Mouse (Mus musculus): ENCODE data around the gene Pycr1.
A peak's percentile ranks its signal among the peaks of the same experiment; 100 is the strongest.

Gene Pycr1

GRCm38 (mm10) chr11:120625152-120625775, 18.3 kb downstream of the Pycr1 start, which contains the start of gene Sirt7:
Gene Sirt7 (minus strand): TSS chr11:120625240.
- no peak for DNase-seq

GRCm38 (mm10) chr11:120624680-120625111, 18.9 kb downstream of the Pycr1 start:
- peak; percentile 90 to 92 for DNase-seq

- DNase-seq, result peak; percentile 76 to 81
These were observed 19.4 kb downstream of the Pycr1 start for GRCm38 (mm10) chr11:120623961-120624679.

GRCm38 (mm10) chr11:120622805-120623204, 20.8 kb downstream of the Pycr1 start:
- DNase-seq, result no peak

GRCm38 (mm10) chr11:120620195-120620594, 23.4 kb downstream of the Pycr1 start:
- DNase-seq, result no peak

GRCm38 (mm10) chr11:120618619-120619535, 24.7 kb downstream of the Pycr1 start:
- DNase-seq, result no peak

GRCm38 (mm10) chr11:120617519-120618112, 26.0 kb downstream of the Pycr1 start, which contains the start of gene Pcyt2:
Gene Pcyt2 (minus strand): TSS chr11:120617936.
- DNase-seq, result peak; percentile 95

GRCm38 (mm10) chr11:120616617-120617294, 26.8 kb downstream of the Pycr1 start:
- DNase-seq, result no peak

GRCm38 (mm10) chr11:120615606-120616203, 27.9 kb downstream of the Pycr1 start:
- no peak for DNase-seq

GRCm38 (mm10) chr11:120615167-120615566, 28.4 kb downstream of the Pycr1 start:
- no peak for DNase-seq

GRCm38 (mm10) chr11:120613976-120614375, 29.6 kb downstream of the Pycr1 start:
- no peak for DNase-seq

GRCm38 (mm10) chr11:120613481-120613972, 30.0 kb downstream of the Pycr1 start:
- no peak for DNase-seq

- peak; percentile 83 to 85 for DNase-seq
These were observed 30.8 kb downstream of the Pycr1 start for GRCm38 (mm10) chr11:120612763-120613162.

- no peak for DNase-seq
These were observed 33.0 kb downstream of the Pycr1 start for GRCm38 (mm10) chr11:120610477-120611046.

GRCm38 (mm10) chr11:120609250-120609649, 34.3 kb downstream of the Pycr1 start:
- DNase-seq, result no peak

- DNase-seq, result no peak
These were observed 35.1 kb downstream of the Pycr1 start, which contains the start of gene Npb for GRCm38 (mm10) chr11:120608241-120609034. Gene Npb (plus strand): TSS chr11:120608477.

GRCm38 (mm10) chr11:120606764-120607163, 36.8 kb downstream of the Pycr1 start:
- no peak for DNase-seq

GRCm38 (mm10) chr11:120605667-120606066, 37.9 kb downstream of the Pycr1 start:
- no peak for DNase-seq

- DNase-seq, result no peak
These were observed 40.0 kb downstream of the Pycr1 start for GRCm38 (mm10) chr11:120603545-120603944.

- no peak for DNase-seq
These were observed 42.9 kb downstream of the Pycr1 start for GRCm38 (mm10) chr11:120600716-120601115.

Data from lung, postnatal 4 days (tissue).